Mouse (Mus musculus) cerebellum, postnatal 25 days (tissue): ENCODE data around the gene Ccng2.

Source experiments
- DNase-seq, 2 experiments: peaks; one replicate each; pipeline ENCODE4 v3.0.0; 2021; ENCODE audit warnings: mixed read lengths in 2 of 2

The Ccng2 gene

GRCm38 (mm10) chr5:93263396-93264075 is 3.5 kb upstream of the Ccng2 start:
- DNase-seq, result no peak

- DNase-seq, result no peak
Measured at GRCm38 (mm10) chr5:93264136-93264700, 2.8 kb upstream of the Ccng2 start.

GRCm38 (mm10) chr5:93265164-93265800 is 1.8 kb upstream of the Ccng2 start:
- no peak for DNase-seq

- DNase-seq, result no peak
Measured at GRCm38 (mm10) chr5:93265801-93266580, 1.1 kb upstream of the Ccng2 start.

GRCm38 (mm10) chr5:93267851-93268606 is 972 bp downstream of the Ccng2 start:
- DNase-seq, result peak; percentile 77 to 86

- DNase-seq, result peak; percentile 13 to 18
Measured at GRCm38 (mm10) chr5:93270095-93270494, 3.0 kb downstream of the Ccng2 start.

GRCm38 (mm10) chr5:93270721-93271120 is 3.7 kb downstream of the Ccng2 start:
- DNase-seq, result no peak

GRCm38 (mm10) chr5:93282446-93283107 is 15.5 kb downstream of the Ccng2 start:
- DNase-seq, result no peak

- DNase-seq, result no peak
Measured at GRCm38 (mm10) chr5:93283109-93283508, 16.1 kb downstream of the Ccng2 start.

GRCm38 (mm10) chr5:93288553-93288952 is 21.5 kb downstream of the Ccng2 start:
- DNase-seq, result no peak

GRCm38 (mm10) chr5:93290282-93290681 is 23.2 kb downstream of the Ccng2 start:
- no peak for DNase-seq

- DNase-seq, result no peak
Measured at GRCm38 (mm10) chr5:93296341-93296746, 29.3 kb downstream of the Ccng2 start.

- no peak for DNase-seq
Measured at GRCm38 (mm10) chr5:93296754-93297153, 29.7 kb downstream of the Ccng2 start.

- no peak for DNase-seq
Measured at GRCm38 (mm10) chr5:93297311-93297710, 30.3 kb downstream of the Ccng2 start.

- DNase-seq, result peak in 1 of 2 experiments; percentile 40
Measured at GRCm38 (mm10) chr5:93305126-93305830, 38.2 kb downstream of the Ccng2 start.

- no peak for DNase-seq
Measured at GRCm38 (mm10) chr5:93308909-93309308, 41.9 kb downstream of the Ccng2 start.

GRCm38 (mm10) chr5:93323320-93324001 is 56.4 kb downstream of the Ccng2 start:
- no peak for DNase-seq
